17 mouse cellular contexts compared by ENCODE assay signal in the genomic region with DNA sequence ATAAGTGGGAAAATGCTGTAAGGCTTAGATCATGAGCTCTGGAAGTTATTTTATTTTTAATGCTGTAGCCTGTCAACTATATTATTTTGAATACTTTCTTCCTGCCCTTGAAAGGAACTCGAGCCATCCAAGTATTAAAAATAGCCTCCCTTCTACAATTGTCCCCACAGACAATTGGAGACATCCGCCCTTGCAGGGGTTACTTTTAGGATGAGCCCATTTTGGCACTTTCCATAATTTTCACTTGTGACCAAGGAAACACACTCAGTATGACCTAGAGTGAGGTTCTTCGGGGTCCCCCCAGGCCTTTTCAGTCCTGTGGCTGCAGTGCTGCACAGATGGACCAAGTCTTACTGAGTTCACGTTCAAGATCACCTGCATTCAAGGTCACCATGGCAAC.
DNase-seq lines count a peak whose midpoint lies in the region; ATAC-seq and TF ChIP-seq lines count a peak whose summit lies in the region.
"Had no signal": no experiment of that assay in that cellular context is flagged by ENCODE, and none has a peak within 500 bp of the region (broad histone marks: within the 10 kb centered on the region; RNA-seq: fewer than 3 reads in every experiment).

No protein-coding gene starts in this region.

- H3K4me2 ChIP-seq in kidney, embryonic 15.5 days: no peak overlapping the region
- H3K4me2 ChIP-seq: heart, embryonic 11.5 days; heart, embryonic 15.5 days; hindbrain, embryonic 14.5 days had no signal

- no peak for TF ChIP-seq CTCF in heart, adult 2 months (IDR thresholded peaks at IDR 0.05)

- no peak overlapping the region for H3K9ac ChIP-seq in heart, adult 2 months (ENCODE audit: low read depth, low read length)
- no peak overlapping the region for H3K9ac ChIP-seq in kidney, embryonic 15.5 days
- H3K9ac ChIP-seq: heart, embryonic 15.5 days; hindbrain, embryonic 14.5 days had no signal

- no peaks in the 10 kb centered on the region for H3K9me3 ChIP-seq in kidney, embryonic 15.5 days (replicated peaks)
- H3K9me3 ChIP-seq: embryonic facial prominence, embryonic 10.5 days; heart, embryonic 15.5 days; hindbrain, embryonic 10.5 days had no signal

- H3K4me3 ChIP-seq in heart, adult 2 months: no peak overlapping the region
- H3K4me3 ChIP-seq in kidney, embryonic 15.5 days (replicated peaks): no peak overlapping the region
- H3K4me3 ChIP-seq: embryonic facial prominence, embryonic 10.5 days; gastrocnemius, adult 2 months; heart, embryonic 15.5 days; hindbrain, embryonic 10.5 days had no signal

- intact Hi-C loops in heart, adult 2 months (cut with DNase I): no loop called here
- intact Hi-C loops in heart, postnatal 10 days (cut with DNase I): no loop called here

- H3K27me3 ChIP-seq in heart, adult 2 months (ENCODE audit: control insufficient read depth, insufficient read depth, low read length): no peaks in the 10 kb centered on the region
- no peaks in the 10 kb centered on the region for H3K27me3 ChIP-seq in kidney, embryonic 15.5 days
- H3K27me3 ChIP-seq: heart, embryonic 15.5 days had no signal

- no peak for ATAC-seq in kidney, embryonic 15.5 days (replicated peaks; ENCODE audit: low FRiP score)
- ATAC-seq: forebrain, embryonic 14.5 days had no signal

- peaks cover 2% of the 10 kb centered on the region for H3K36me3 ChIP-seq in heart, adult 2 months (ENCODE audit: control insufficient read depth, insufficient read depth, low read length)
- H3K36me3 ChIP-seq in kidney, embryonic 15.5 days: no peaks in the 10 kb centered on the region
- H3K36me3 ChIP-seq: embryonic facial prominence, embryonic 10.5 days; heart, embryonic 15.5 days; hindbrain, embryonic 10.5 days had no signal

- H3K4me1 ChIP-seq in heart, adult 2 months (ENCODE audit: control insufficient read depth, insufficient read depth, low read length): peaks cover 5% of the 10 kb centered on the region
- H3K4me1 ChIP-seq in kidney, embryonic 15.5 days: peaks cover 6% of the 10 kb centered on the region; the same call in 1 of the 2 replicates

- TF ChIP-seq POLR2A in heart, adult 2 months (IDR thresholded peaks at IDR 0.05; ENCODE audit: insufficient read depth, low read depth, low read length): no peak

- WGBS in heart, adult 2 months: 41% methylated on average over 4 of the region's 4 CpGs
- WGBS in kidney, embryonic 15.5 days: 74% methylated on average over 4 of the region's 4 CpGs

- peak overlapping the region; percentile 20; the same call in 1 of the 2 replicates for H3K27ac ChIP-seq in heart, adult 2 months
- H3K27ac ChIP-seq in kidney, embryonic 15.5 days: no peak overlapping the region
- H3K27ac ChIP-seq: embryonic facial prominence, embryonic 10.5 days; gastrocnemius, adult 2 months; heart, embryonic 15.5 days; hindbrain, embryonic 10.5 days; hindbrain, embryonic 14.5 days had no signal

- no peak for TF ChIP-seq EP300 in heart, adult 2 months (IDR thresholded peaks at IDR 0.05; ENCODE audit: insufficient read depth, low read depth, low read length)

- H3K79me2 ChIP-seq in heart, adult 2 months (replicated peaks; ENCODE audit: control insufficient read depth, insufficient read depth, low read length): no peaks in the 10 kb centered on the region

- no peak for DNase-seq in heart, adult 2 months
- DNase-seq in heart, postnatal 10 days: no peak
- peak; percentile 33 for DNase-seq in kidney, adult 9 months
- peak; percentile 13 for DNase-seq in kidney, postnatal 14 days
- DNase-seq in layer of hippocampus, postnatal 36 days: no peak
- DNase-seq: adrenal gland, postnatal 10 days; cerebellum, adult 2 months; cerebellum, postnatal 10 days; gastrocnemius, adult 2 months; gastrocnemius, postnatal 25 days had no signal

Comparison
In these comparisons a context has a peak if more than half of its experiments do, and no peak if none do; other contexts are left out.
1. DNase-seq: peak in kidney, adult 9 months (single experiment) and kidney, postnatal 14 days (single experiment); none in heart, adult 2 months (0 of 2), heart, postnatal 10 days (0 of 2) and layer of hippocampus, postnatal 36 days (0 of 2).